Mouse (Mus musculus): ENCODE data around the gene C2. TPM values are rescaled to one million over a fixed set of nuclear protein-coding genes. Genes with fewer than 3 reads are reported as not detected.

The C2 gene
- polyA plus RNA-seq, 1 experiment from 2014 or later = 0.94 TPM

- Histone ChIP-seq H3K4me1 (ENCODE audit: control insufficient read depth, insufficient read depth, low read length) (peaks cover 7% of the 10 kb centered on the region), H3K9ac (ENCODE audit: low read depth, low read length) (no peak overlapping the region), H3K9me3 (replicated peaks; ENCODE audit: control insufficient read depth, low read length) (no peaks in the 10 kb centered on the region), H3K4me3 (ENCODE audit: low read depth, low read length) (no peak overlapping the region), H3K27ac (ENCODE audit: low read depth, low read length) (no peak overlapping the region), H3K27me3 (ENCODE audit: control insufficient read depth, insufficient read depth, low read length) (no peaks in the 10 kb centered on the region), H3K36me3 (ENCODE audit: control insufficient read depth, insufficient read depth, low read length) (peaks cover 27% of the 10 kb centered on the region; the same call in 1 of the 2 replicates), H3K4me2 (no peak overlapping the region)
- no peak for ATAC-seq (replicated peaks; ENCODE audit: insufficient number of reproducible peaks, low FRiP score, low TSS enrichment)
- 40% methylated on average over 3 of the region's 3 CpGs for WGBS (ENCODE audit: insufficient replicate concordance)
These were observed 42.2 kb downstream of the C2 start for GRCm38 (mm10) chr17:34855825-34856224.

- no peaks in the 10 kb centered on the region for H3K27me3 ChIP-seq (ENCODE audit: control insufficient read depth, insufficient read depth, low read length)
- H3K9ac ChIP-seq (ENCODE audit: low read depth, low read length) = no peak overlapping the region
- H3K4me1 ChIP-seq (ENCODE audit: control insufficient read depth, insufficient read depth, low read length) = peaks cover 8% of the 10 kb centered on the region
- H3K27ac ChIP-seq (ENCODE audit: low read depth, low read length) = no peak overlapping the region
- H3K9me3 ChIP-seq (replicated peaks; ENCODE audit: control insufficient read depth, low read length) = no peaks in the 10 kb centered on the region
- H3K4me2 ChIP-seq = no peak overlapping the region
- no peak for ATAC-seq (replicated peaks; ENCODE audit: insufficient number of reproducible peaks, low FRiP score, low TSS enrichment)
- WGBS (ENCODE audit: insufficient replicate concordance) = 85% methylated on average over 3 of the region's 3 CpGs
- peaks cover 27% of the 10 kb centered on the region; the same call in 1 of the 2 replicates for H3K36me3 ChIP-seq (ENCODE audit: control insufficient read depth, insufficient read depth, low read length)
- no peak overlapping the region for H3K4me3 ChIP-seq (ENCODE audit: low read depth, low read length)
These were observed 43.3 kb downstream of the C2 start for GRCm38 (mm10) chr17:34854761-34855160.

- Histone ChIP-seq H3K4me1 (ENCODE audit: control insufficient read depth, insufficient read depth, low read length) (peaks cover 12% of the 10 kb centered on the region), H3K27ac (ENCODE audit: low read depth, low read length) (no peak overlapping the region), H3K4me3 (ENCODE audit: low read depth, low read length) (no peak overlapping the region), H3K27me3 (ENCODE audit: control insufficient read depth, insufficient read depth, low read length) (no peaks in the 10 kb centered on the region), H3K9me3 (replicated peaks; ENCODE audit: control insufficient read depth, low read length) (no peaks in the 10 kb centered on the region), H3K4me2 (no peak overlapping the region), H3K9ac (ENCODE audit: low read depth, low read length) (no peak overlapping the region), H3K36me3 (ENCODE audit: control insufficient read depth, insufficient read depth, low read length) (peaks cover 27% of the 10 kb centered on the region; the same call in 1 of the 2 replicates)
- no peak for ATAC-seq (replicated peaks; ENCODE audit: insufficient number of reproducible peaks, low FRiP score, low TSS enrichment)
- 78% methylated on average over 8 of the region's 8 CpGs for WGBS (ENCODE audit: insufficient replicate concordance)
These were observed 44.6 kb downstream of the C2 start for GRCm38 (mm10) chr17:34853511-34853910.

- H3K36me3 ChIP-seq (ENCODE audit: control insufficient read depth, insufficient read depth, low read length) = peaks cover 36% of the 10 kb centered on the region
- ATAC-seq (replicated peaks; ENCODE audit: insufficient number of reproducible peaks, low FRiP score, low TSS enrichment) = 0 out of 2 replicates have a peak, but pooled peaks have one; percentile 5
- H3K4me3 ChIP-seq (ENCODE audit: low read depth, low read length) = peak overlapping the region; percentile 96
- WGBS (ENCODE audit: insufficient replicate concordance) = 1% methylated on average over 25 of the region's 25 CpGs
- H3K4me1 ChIP-seq (ENCODE audit: control insufficient read depth, insufficient read depth, low read length) = peaks cover 12% of the 10 kb centered on the region
- H3K27me3 ChIP-seq (ENCODE audit: control insufficient read depth, insufficient read depth, low read length) = no peaks in the 10 kb centered on the region
- H3K4me2 ChIP-seq = peak overlapping the region; percentile 92
- H3K27ac ChIP-seq (ENCODE audit: low read depth, low read length) = peak overlapping the region; percentile 43; the same call in 1 of the 2 replicates
- H3K9ac ChIP-seq (ENCODE audit: low read depth, low read length) = peak overlapping the region; percentile 90
- H3K9me3 ChIP-seq (replicated peaks; ENCODE audit: control insufficient read depth, low read length) = no peaks in the 10 kb centered on the region
These were observed 47.4 kb downstream of the C2 start for GRCm38 (mm10) chr17:34850517-34851125.

- peak within 1 kb of the TSS; percentile 43; the same call in 1 of the 2 replicates for H3K27ac ChIP-seq (ENCODE audit: low read depth, low read length)
- WGBS (ENCODE audit: insufficient replicate concordance) = under 1% methylated on average over 62 of the region's 65 CpGs
These were observed 48.1 kb downstream of the C2 start, which contains the start of the genes Skiv2l and Nelfe for GRCm38 (mm10) chr17:34849722-34850516. Gene Skiv2l, minus strand, starts transcription at chr17:34850210. Gene Nelfe, plus strand, starts transcription at chr17:34850391.

GRCm38 (mm10) chr17:34847615-34848014, 50.5 kb downstream of the C2 start:
- ATAC-seq (replicated peaks; ENCODE audit: insufficient number of reproducible peaks, low FRiP score, low TSS enrichment) = no peak
- Histone ChIP-seq H3K36me3 (ENCODE audit: control insufficient read depth, insufficient read depth, low read length) (peaks cover 25% of the 10 kb centered on the region), H3K4me3 (ENCODE audit: low read depth, low read length) (no peak overlapping the region), H3K4me2 (no peak overlapping the region), H3K27me3 (ENCODE audit: control insufficient read depth, insufficient read depth, low read length) (no peaks in the 10 kb centered on the region), H3K4me1 (ENCODE audit: control insufficient read depth, insufficient read depth, low read length) (peaks cover 12% of the 10 kb centered on the region), H3K27ac (ENCODE audit: low read depth, low read length) (no peak overlapping the region), H3K9me3 (replicated peaks; ENCODE audit: control insufficient read depth, low read length) (no peaks in the 10 kb centered on the region), H3K9ac (ENCODE audit: low read depth, low read length) (no peak overlapping the region)
- WGBS (ENCODE audit: insufficient replicate concordance) = 84% methylated on average over 7 of the region's 7 CpGs

More at GRCm38 (mm10) chr17:34849722-34850516, 48.1 kb downstream of the C2 start, which contains the start of the genes Skiv2l and Nelfe:
- no peaks in the 10 kb centered on the region for H3K9me3 ChIP-seq (replicated peaks; ENCODE audit: control insufficient read depth, low read length)
- H3K27me3 ChIP-seq (ENCODE audit: control insufficient read depth, insufficient read depth, low read length) = no peaks in the 10 kb centered on the region
- peaks cover 37% of the 10 kb centered on the region for H3K36me3 ChIP-seq (ENCODE audit: control insufficient read depth, insufficient read depth, low read length)
- peak; percentile 97 for ATAC-seq (replicated peaks; ENCODE audit: insufficient number of reproducible peaks, low FRiP score, low TSS enrichment)
- H3K9ac ChIP-seq (ENCODE audit: low read depth, low read length) = peak within 1 kb of the TSS; percentile 90
- peak within 1 kb of the TSS; percentile 96 for H3K4me3 ChIP-seq (ENCODE audit: low read depth, low read length)
- H3K4me2 ChIP-seq = peak within 1 kb of the TSS; percentile 92
- H3K4me1 ChIP-seq (ENCODE audit: control insufficient read depth, insufficient read depth, low read length) = peaks cover 12% of the 10 kb centered on the region

GRCm38 (mm10) chr17:34847192-34847591, 50.9 kb downstream of the C2 start:
- no peak overlapping the region for H3K4me2 ChIP-seq
- no peak overlapping the region for H3K4me3 ChIP-seq (ENCODE audit: low read depth, low read length)
- ATAC-seq (replicated peaks; ENCODE audit: insufficient number of reproducible peaks, low FRiP score, low TSS enrichment) = no peak
- no peaks in the 10 kb centered on the region for H3K27me3 ChIP-seq (ENCODE audit: control insufficient read depth, insufficient read depth, low read length)
- H3K4me1 ChIP-seq (ENCODE audit: control insufficient read depth, insufficient read depth, low read length) = peaks cover 12% of the 10 kb centered on the region
- 90% methylated on average over 6 of the region's 6 CpGs for WGBS (ENCODE audit: insufficient replicate concordance)
- no peak overlapping the region for H3K27ac ChIP-seq (ENCODE audit: low read depth, low read length)
- no peaks in the 10 kb centered on the region for H3K9me3 ChIP-seq (replicated peaks; ENCODE audit: control insufficient read depth, low read length)
- no peak overlapping the region for H3K9ac ChIP-seq (ENCODE audit: low read depth, low read length)
- H3K36me3 ChIP-seq (ENCODE audit: control insufficient read depth, insufficient read depth, low read length) = peaks cover 22% of the 10 kb centered on the region

- H3K36me3 ChIP-seq (ENCODE audit: control insufficient read depth, insufficient read depth, low read length) = peaks cover 32% of the 10 kb centered on the region
- WGBS (ENCODE audit: insufficient replicate concordance) = 87% methylated on average over 13 of the region's 13 CpGs
These were observed 53.2 kb downstream of the C2 start for GRCm38 (mm10) chr17:34844884-34845283.

More at GRCm38 (mm10) chr17:34844884-34845283, 53.2 kb downstream of the C2 start:
- Histone ChIP-seq H3K4me1 (ENCODE audit: control insufficient read depth, insufficient read depth, low read length) (peaks cover 5% of the 10 kb centered on the region), H3K27ac (ENCODE audit: low read depth, low read length) (no peak overlapping the region), H3K4me3 (ENCODE audit: low read depth, low read length) (no peak overlapping the region), H3K9me3 (replicated peaks; ENCODE audit: control insufficient read depth, low read length) (no peaks in the 10 kb centered on the region), H3K27me3 (ENCODE audit: control insufficient read depth, insufficient read depth, low read length) (no peaks in the 10 kb centered on the region), H3K4me2 (no peak overlapping the region), H3K9ac (ENCODE audit: low read depth, low read length) (no peak overlapping the region)
- no peak for ATAC-seq (replicated peaks; ENCODE audit: insufficient number of reproducible peaks, low FRiP score, low TSS enrichment)

All from heart, embryonic 11.5 days (tissue).